17 mouse cellular contexts compared by ENCODE assay signal in the genomic region with DNA sequence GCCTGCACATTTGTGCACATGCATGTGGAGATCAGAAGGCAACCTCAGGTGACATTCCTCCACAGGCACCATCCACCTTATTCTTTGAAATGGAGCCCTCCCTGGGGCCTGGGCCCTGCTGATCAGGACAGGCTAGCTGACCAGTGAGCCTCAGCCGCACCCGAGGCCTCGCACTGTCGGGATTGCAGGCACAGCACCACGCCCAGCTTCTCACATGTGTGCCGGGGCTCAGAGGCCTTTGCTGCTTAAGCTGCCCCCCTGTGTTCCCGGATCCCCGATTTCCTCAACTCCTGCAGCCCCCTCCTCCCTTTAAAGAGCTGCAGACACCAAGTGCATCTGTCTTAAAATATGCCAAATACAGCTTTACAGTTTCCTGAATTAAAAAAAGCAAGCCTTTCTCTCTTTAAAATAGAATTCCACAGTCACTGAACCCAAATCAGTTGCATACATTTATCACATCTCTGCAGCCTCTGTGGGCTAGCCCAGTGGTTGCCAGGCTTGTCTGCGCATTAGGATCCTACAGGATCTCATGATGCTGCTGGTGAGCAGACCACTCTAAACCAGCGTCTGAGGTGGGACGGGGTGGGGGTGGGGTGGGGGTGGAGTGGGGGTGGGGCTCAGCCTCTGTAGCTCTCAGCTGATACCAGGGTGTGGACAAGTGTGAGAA. TPM values are rescaled to one million over a fixed set of nuclear protein-coding genes. Genes with fewer than 3 reads are reported as not detected.
"Had no signal": no experiment of that assay in that cellular context is flagged by ENCODE, and none has a peak within 500 bp of the region (broad histone marks: within the 10 kb centered on the region; RNA-seq: fewer than 3 reads in every experiment).

No protein-coding gene starts in this region.

- H3K4me1 ChIP-seq: liver, embryonic 13.5 days had no signal

- H3K9me3 ChIP-seq: liver, embryonic 13.5 days had no signal

- H3K36me3 ChIP-seq: liver, embryonic 13.5 days had no signal

- H3K27ac ChIP-seq: kidney, postnatal 0 days; left cerebral cortex, adult 2 months; liver, embryonic 13.5 days had no signal

- H3K9ac ChIP-seq: liver, embryonic 13.5 days had no signal

- H3K4me3 ChIP-seq: left cerebral cortex, adult 2 months; liver, embryonic 13.5 days had no signal

- H3K4me2 ChIP-seq: liver, embryonic 13.5 days; midbrain, embryonic 11.5 days had no signal

- H3K27me3 ChIP-seq: liver, embryonic 13.5 days had no signal

- DNase-seq: kidney, postnatal 25 days; layer of hippocampus, postnatal 36 days; liver, embryonic 13.5 days; lung, adult 2 months; lung, postnatal 14 days; lung, postnatal 4 days; midbrain, embryonic 14.5 days; thymus, postnatal 36 days had no signal

RNA-seq across cellular contexts. Expression of a gene that starts 29.0 kb away (rescaled TPM):
- total RNA-seq: midbrain, postnatal 0 days had no signal
- polyA plus RNA-seq: kidney, embryonic 14.5 days; kidney, postnatal 0 days; large intestine, adult 2 months; liver, adult 2 months; neural tube, embryonic 11.5 days; small intestine, adult 2 months had no signal
